Mouse (Mus musculus): ENCODE data around the gene Slco1a5. TPM values are rescaled to one million over a fixed set of nuclear protein-coding genes. Genes with fewer than 3 reads are reported as not detected.

Slco1a5 gene
- not detected for total RNA-seq (2023)

GRCm38 (mm10) chr6:142322881-142323280, at the start of gene Slco1a5:
Gene Slco1a5, minus strand, starts transcription at chr6:142322981.

GRCm38 (mm10) chr6:142345440-142346038, 22.8 kb upstream of the Slco1a5 start, which contains the start of gene Pyroxd1:
Gene Pyroxd1, plus strand, starts transcription at chr6:142345654.

GRCm38 (mm10) chr6:142298098-142298497, 24.7 kb downstream of the Slco1a5 start, which contains the start of gene Iapp:
Gene Iapp, plus strand, starts transcription at chr6:142298423.

GRCm38 (mm10) chr6:142208421-142208820, 114.4 kb downstream of the Slco1a5 start, which contains the start of gene Slco1a6:
Gene Slco1a6, minus strand, starts transcription at chr6:142208521.

Other genes starting within 250 kb of the Slco1a5 start
- 4.0 TPM for gene Slco1a6, start 114.5 kb downstream of the Slco1a5 start, total RNA-seq (2023)
- gene Iapp, start 24.6 kb downstream of the Slco1a5 start, total RNA-seq (2023), result not detected
- gene Pyroxd1, start 22.7 kb upstream of the Slco1a5 start, total RNA-seq (2023), result 31.7 TPM
- gene Recql, start 64.1 kb upstream of the Slco1a5 start, total RNA-seq (2023), result 23.8 TPM
- 31.1 TPM for gene Golt1b, start 64.2 kb upstream of the Slco1a5 start, total RNA-seq (2023)
- gene Spx, start 90.5 kb upstream of the Slco1a5 start, total RNA-seq (2023), result 3.6 TPM
- not detected for gene Gys2, start 150.1 kb upstream of the Slco1a5 start, total RNA-seq (2023)
- 35.8 TPM for gene Ldhb, start 185.0 kb upstream of the Slco1a5 start, total RNA-seq (2023)
- gene Kcnj8, start 248.6 kb upstream of the Slco1a5 start, total RNA-seq (2023), result 0.32 TPM

Measured in CD4-positive naive resting alpha-beta T cell, adult 76 days (primary cell).